Mouse (Mus musculus) stomach, postnatal 0 days (tissue): ENCODE measurements at regions not wholly inside any gene's neighbourhood (a gene's known extent, or its start where the extent isn't known, plus 50 kb on each side); places are given as distances from the start of the nearest gene placed in this dataset.

Source experiments
- ATAC-seq: fragments of 200-750 bp; cut with Nextera tagmentation; 2 replicates; pipeline ENCODE4 v1.8.0; 2017; ENCODE audit not compliant: low FRiP score, low TSS enrichment
- DNase-seq: peaks from one replicate; pipeline ENCODE4 v3.0.0-alpha.2; 2016; ENCODE audit warnings: low spot score
- H3K27ac ChIP-seq: fragments of 300-500 bp; sonication (generic); replicated peaks from 2 replicates; pipeline ENCODE4 v1.5.1; 2014; ENCODE audit warnings: mild to moderate bottlenecking, control low read depth
- H3K27me3 ChIP-seq: fragments of 300-500 bp; sonication (generic); 2 replicates; pipeline ENCODE4 v1.6.1; 2014; ENCODE audit warnings: low read length; ENCODE audit not compliant: control insufficient read depth, insufficient read depth
- H3K36me3 ChIP-seq: fragments of 300-500 bp; sonication (generic); 2 replicates; pipeline ENCODE4 v1.6.1; 2014; ENCODE audit warnings: low read length, mixed read lengths; ENCODE audit not compliant: control insufficient read depth, insufficient read depth
- H3K4me1 ChIP-seq: fragments of 300-500 bp; sonication (generic); replicated peaks from 2 replicates; pipeline ENCODE4 v1.6.1; 2014; ENCODE audit warnings: antibody characterized with exemption; ENCODE audit not compliant: control insufficient read depth, insufficient read depth
- H3K4me2 ChIP-seq: fragments of 300-500 bp; sonication (generic); replicated peaks from 2 replicates; pipeline ENCODE4 v1.6.1; 2014; ENCODE audit warnings: low read depth, mild to moderate bottlenecking, control low read depth, moderate library complexity
- H3K4me3 ChIP-seq: fragments of 300-500 bp; sonication (generic); 2 replicates; pipeline ENCODE4 v1.5.1; 2014; ENCODE audit warnings: low read depth, low read length, control low read depth
- H3K9ac ChIP-seq: fragments of 300-500 bp; sonication (generic); 2 replicates; pipeline ENCODE4 v1.6.1; 2014; ENCODE audit warnings: mild to moderate bottlenecking, low read length, control low read depth, mixed read lengths
- H3K9me3 ChIP-seq: fragments of 300-500 bp; sonication (generic); 2 replicates; pipeline ENCODE4 v1.6.1; 2016; ENCODE audit warnings: low read length; ENCODE audit not compliant: control insufficient read depth
- CTCF ChIP-seq: IDR thresholded peaks from 2 replicates; pipeline ENCODE4 v1.5.1; 2016; ENCODE audit warnings: antibody characterized with exemption, low read depth, mild to moderate bottlenecking, moderate library complexity
- EP300 ChIP-seq: optimal IDR thresholded peaks from 2 replicates; pipeline ENCODE3; 2016; ENCODE audit warnings: antibody characterized with exemption
- WGBS: fragments of 180-500 bp; shearing (Covaris S2); extraction: QIAGEN DNeasy Blood & Tissue Kit; methylation state at CpG from one replicate; pipeline ENCODE4 v1.1.7; 2014; 5-methylcytosine and 5-hydroxymethylcytosine counted together

GRCm38 (mm10) chr4:125882531-125882930, 141.8 kb upstream of the Csf3r start:
- no peaks in the 10 kb centered on the region for H3K4me1 ChIP-seq
- TF ChIP-seq CTCF = no peak
- no peak for TF ChIP-seq EP300
- H3K4me3 ChIP-seq = no peak overlapping the region
- no peaks in the 10 kb centered on the region for H3K36me3 ChIP-seq
- no peak overlapping the region for H3K4me2 ChIP-seq
- no peak overlapping the region for H3K9ac ChIP-seq
- DNase-seq = peak; percentile 17
- no peaks in the 10 kb centered on the region for H3K27me3 ChIP-seq
- 0 out of 2 replicates have a peak, but pooled peaks have one; percentile 35 for ATAC-seq
- H3K9me3 ChIP-seq = no peaks in the 10 kb centered on the region
- H3K27ac ChIP-seq = no peak overlapping the region
- 23% methylated on average over 3 of the region's 3 CpGs for WGBS

- H3K9me3 ChIP-seq = no peaks in the 10 kb centered on the region
- ATAC-seq = no peak
- no peak overlapping the region for H3K9ac ChIP-seq
- H3K36me3 ChIP-seq = no peaks in the 10 kb centered on the region
- TF ChIP-seq CTCF (peak; percentile 50), EP300 (no peak)
- DNase-seq = no peak
- no peak overlapping the region for H3K4me2 ChIP-seq
- H3K27me3 ChIP-seq = no peaks in the 10 kb centered on the region
- no peak overlapping the region for H3K27ac ChIP-seq
- 58% methylated on average over 4 of the region's 4 CpGs for WGBS
- H3K4me3 ChIP-seq = no peak overlapping the region
- no peaks in the 10 kb centered on the region for H3K4me1 ChIP-seq
Observed at GRCm38 (mm10) chr4:125890510-125890909, 133.8 kb upstream of the Csf3r start.

GRCm38 (mm10) chr4:125893139-125893538, 131.2 kb upstream of the Csf3r start:
- 73% methylated on average over 6 of the region's 6 CpGs for WGBS

GRCm38 (mm10) chr4:125897707-125898106, 126.6 kb upstream of the Csf3r start:
- WGBS = 79% methylated on average over 2 of the region's 2 CpGs
- ATAC-seq = no peak

More at GRCm38 (mm10) chr4:125893139-125893538, 131.2 kb upstream of the Csf3r start:
- no peaks in the 10 kb centered on the region for H3K4me1 ChIP-seq
- H3K4me3 ChIP-seq = no peak overlapping the region
- no peak overlapping the region for H3K27ac ChIP-seq
- H3K9me3 ChIP-seq = no peaks in the 10 kb centered on the region
- H3K27me3 ChIP-seq = no peaks in the 10 kb centered on the region
- TF ChIP-seq CTCF = no peak
- TF ChIP-seq EP300 = no peak
- no peak for DNase-seq
- H3K4me2 ChIP-seq = no peak overlapping the region
- no peak overlapping the region for H3K9ac ChIP-seq
- no peaks in the 10 kb centered on the region for H3K36me3 ChIP-seq
- no peak for ATAC-seq

GRCm38 (mm10) chr4:125898631-125899348, 125.6 kb upstream of the Csf3r start:
- no peak overlapping the region for H3K9ac ChIP-seq
- H3K27ac ChIP-seq = no peak overlapping the region
- DNase-seq (no peak), ATAC-seq (no peak)
- no peaks in the 10 kb centered on the region for H3K27me3 ChIP-seq
- H3K4me1 ChIP-seq = no peaks in the 10 kb centered on the region
- no peaks in the 10 kb centered on the region for H3K36me3 ChIP-seq
- no peaks in the 10 kb centered on the region for H3K9me3 ChIP-seq
- 37% methylated on average over 11 of the region's 11 CpGs for WGBS
- TF ChIP-seq CTCF (no peak), EP300 (no peak)
- H3K4me3 ChIP-seq = no peak overlapping the region
- no peak overlapping the region for H3K4me2 ChIP-seq

More at GRCm38 (mm10) chr4:125897707-125898106, 126.6 kb upstream of the Csf3r start:
- Histone ChIP-seq H3K9ac (no peak overlapping the region), H3K4me2 (no peak overlapping the region), H3K27me3 (no peaks in the 10 kb centered on the region), H3K27ac (no peak overlapping the region), H3K4me1 (no peaks in the 10 kb centered on the region), H3K4me3 (no peak overlapping the region), H3K9me3 (no peaks in the 10 kb centered on the region), H3K36me3 (no peaks in the 10 kb centered on the region)
- TF ChIP-seq EP300 (no peak), CTCF (no peak)
- DNase-seq = no peak

GRCm38 (mm10) chr4:125901546-125902276, 122.6 kb upstream of the Csf3r start:
- 60% methylated on average over 10 of the region's 10 CpGs for WGBS
- no peak for ATAC-seq

More at GRCm38 (mm10) chr4:125901546-125902276, 122.6 kb upstream of the Csf3r start:
- H3K27ac ChIP-seq = no peak overlapping the region
- no peaks in the 10 kb centered on the region for H3K4me1 ChIP-seq
- no peak overlapping the region for H3K4me3 ChIP-seq
- no peak overlapping the region for H3K4me2 ChIP-seq
- no peaks in the 10 kb centered on the region for H3K36me3 ChIP-seq
- DNase-seq = no peak
- H3K9me3 ChIP-seq = no peaks in the 10 kb centered on the region
- H3K27me3 ChIP-seq = no peaks in the 10 kb centered on the region
- TF ChIP-seq CTCF (no peak), EP300 (no peak)
- H3K9ac ChIP-seq = no peak overlapping the region
